Mouse (Mus musculus): ENCODE data around the gene Orc3. TPM values are rescaled to one million over a fixed set of nuclear protein-coding genes. Genes with fewer than 3 reads are reported as not detected.

The Orc3 gene
- total and polyA plus RNA-seq, 3 experiments, result 65.7 to 156 (median 86.7) TPM

DNA sequence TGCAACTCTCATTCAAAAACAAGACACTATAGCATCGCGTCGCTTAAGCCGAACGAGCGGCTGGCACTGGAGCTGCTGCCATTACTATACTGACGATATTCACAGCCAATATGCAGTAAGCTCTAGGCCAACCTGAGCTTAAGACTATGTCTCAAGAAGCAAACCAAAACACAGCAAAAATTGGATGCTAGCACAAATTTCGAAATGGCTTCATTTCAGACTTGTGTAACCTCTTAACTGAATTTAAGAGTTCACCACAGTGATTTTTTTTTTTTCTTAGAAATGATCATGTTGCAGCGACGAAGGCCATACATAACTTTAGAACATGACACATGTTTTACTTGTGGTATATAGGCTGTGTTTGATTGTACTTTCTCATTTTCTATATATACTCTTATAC lies 8.1 kb downstream of the Orc3 start:
- Histone ChIP-seq H3K36me3 (replicated peaks in 1 of 2; ENCODE audit: control insufficient read depth in 1 of 2, insufficient read depth in 1 of 2, low read length in 1 of 2) (peaks cover 39 to 70% of the 10 kb centered on the region in 2 experiments), H3K4me3 (replicated peaks in 1 of 3; ENCODE audit: low read depth in 2 of 3, low read length in 2 of 3, poor library complexity in 1 of 3) (no peak overlapping the region), H3K9me3 (replicated peaks; ENCODE audit: low read length) (no peaks in the 10 kb centered on the region), H3K9ac (ENCODE audit: insufficient read depth, low read depth) (no peak overlapping the region), H3K4me1 (ENCODE audit: control insufficient read depth in 1 of 2, insufficient read depth in 2 of 2) (peaks cover 0 to 2% of the 10 kb centered on the region in 2 experiments; a peak in 1 of 4 replicates), H3K4me2 (ENCODE audit: insufficient read depth, low read depth, poor library complexity, severe bottlenecking) (no peak overlapping the region), H3K27ac (ENCODE audit: insufficient read depth, low read depth) (no peak overlapping the region), H3K79me2 (replicated peaks; ENCODE audit: control insufficient read depth, extremely low read depth, insufficient read depth, poor library complexity, severe bottlenecking) (peaks cover 9% of the 10 kb centered on the region; the same call in 1 of the 2 replicates), H3K27me3 (replicated peaks) (no peaks in the 10 kb centered on the region)
- no peak for DNase-seq (ENCODE audit: extremely low read depth)
- dilution Hi-C loops (cut with MboI; ENCODE audit: extremely low pct_ligation_motif_present, extremely low pct_unique_long_range_greater_than_20kb, low sequenced_read_pairs), result no loop called here
- in situ Hi-C loops (cut with MboI; ENCODE audit: low pct_ligation_motif_present, low pct_unique_long_range_greater_than_20kb, low sequenced_read_pairs), result no loop called here
- no peak for TF ChIP-seq MEF2A (IDR thresholded peaks at IDR 0.05; ENCODE audit: borderline replicate concordance, low read depth, low read length)
- TF ChIP-seq POLR2A (IDR thresholded peaks at IDR 0.05; ENCODE audit: low read depth, low read length), result no peak
- TF ChIP-seq ZNF384 (IDR thresholded peaks at IDR 0.05; ENCODE audit: low read depth, low read length), result no peak
- TF ChIP-seq ELF1 (IDR thresholded peaks at IDR 0.05; ENCODE audit: low read depth, low read length), result no peak
- TF ChIP-seq ZMIZ1 (IDR thresholded peaks at IDR 0.05; ENCODE audit: low read depth, low read length), result no peak
- TF ChIP-seq MAX (IDR thresholded peaks at IDR 0.05; ENCODE audit: low read length), result no peak
- no peak for TF ChIP-seq KAT2A (IDR thresholded peaks at IDR 0.05; ENCODE audit: insufficient replicate concordance, low read length)
- TF ChIP-seq NELFE (IDR thresholded peaks at IDR 0.05; ENCODE audit: low read depth, low read length), result no peak
- TF ChIP-seq JUN (IDR thresholded peaks at IDR 0.05; ENCODE audit: insufficient read depth, low read depth, low read length), result no peak
- no peak for TF ChIP-seq SMC3 (IDR thresholded peaks at IDR 0.05; ENCODE audit: low read depth, low read length)
- no peak for TF ChIP-seq EP300 (IDR thresholded peaks at IDR 0.05; ENCODE audit: low read length)
- no peak for TF ChIP-seq UBTF (IDR thresholded peaks at IDR 0.05; ENCODE audit: low read depth, low read length)
- TF ChIP-seq ZKSCAN1 (IDR thresholded peaks at IDR 0.05; ENCODE audit: borderline replicate concordance, low read depth, low read length), result no peak
- TF ChIP-seq USF2 (conservative IDR thresholded peaks at IDR 0.05; ENCODE audit: low read depth, low read length), result no peak
- TF ChIP-seq POLR2AphosphoS2 (IDR thresholded peaks at IDR 0.05; ENCODE audit: low read depth, low read length), result no peak
- TF ChIP-seq CHD1 (IDR thresholded peaks at IDR 0.05; ENCODE audit: low read depth, low read length), result no peak
- TF ChIP-seq MAZ (IDR thresholded peaks at IDR 0.05; ENCODE audit: low read depth, low read length), result no peak
- no peak for TF ChIP-seq ETS1 (conservative IDR thresholded peaks at IDR 0.05; ENCODE audit: low read depth, low read length)

DNA sequence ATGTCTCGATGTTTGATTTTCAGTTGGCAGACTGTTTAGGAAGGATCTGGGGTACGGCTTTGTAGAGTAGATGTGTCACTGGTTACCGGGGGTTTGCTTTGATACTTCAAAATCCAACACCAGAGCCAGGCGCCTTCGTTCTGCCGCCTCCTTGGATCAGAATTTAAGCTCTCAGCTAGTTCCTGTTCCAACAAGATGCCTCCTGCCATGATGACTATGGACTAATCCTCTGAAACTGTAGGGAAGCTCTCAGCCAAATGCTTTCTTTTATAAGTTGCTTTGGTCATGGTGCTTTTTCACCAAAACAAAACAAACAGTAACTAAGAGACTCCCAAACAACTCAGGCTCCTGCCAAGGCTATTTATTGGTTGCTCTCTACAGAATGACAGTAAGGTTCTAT lies 11.6 kb downstream of the Orc3 start:
- TF ChIP-seq KAT2A (IDR thresholded peaks at IDR 0.05; ENCODE audit: insufficient replicate concordance, low read length), result no peak
- TF ChIP-seq CHD2 (IDR thresholded peaks at IDR 0.05; ENCODE audit: low read length), result no peak
- no peaks in the 10 kb centered on the region for H3K9me3 ChIP-seq (replicated peaks; ENCODE audit: low read length)
- dilution Hi-C loops (cut with MboI; ENCODE audit: extremely low pct_ligation_motif_present, extremely low pct_unique_long_range_greater_than_20kb, low sequenced_read_pairs), result no loop called here
- DNase-seq (ENCODE audit: extremely low read depth), result no peak
- H3K36me3 ChIP-seq (replicated peaks in 1 of 2; ENCODE audit: control insufficient read depth in 1 of 2, insufficient read depth in 1 of 2, low read length in 1 of 2), result peaks cover 49 to 76% of the 10 kb centered on the region in 2 experiments
- no peak overlapping the region for H3K27ac ChIP-seq (ENCODE audit: insufficient read depth, low read depth)
- H3K79me2 ChIP-seq (replicated peaks; ENCODE audit: control insufficient read depth, extremely low read depth, insufficient read depth, poor library complexity, severe bottlenecking), result peaks cover 5% of the 10 kb centered on the region; the same call in 1 of the 2 replicates
- in situ Hi-C loops (cut with MboI; ENCODE audit: low pct_ligation_motif_present, low pct_unique_long_range_greater_than_20kb, low sequenced_read_pairs), result no loop called here
- no peak overlapping the region for H3K4me3 ChIP-seq (replicated peaks in 1 of 3; ENCODE audit: low read depth in 2 of 3, low read length in 2 of 3, poor library complexity in 1 of 3)
- no peak overlapping the region for H3K9ac ChIP-seq (ENCODE audit: insufficient read depth, low read depth)
- no peak overlapping the region for H3K4me2 ChIP-seq (ENCODE audit: insufficient read depth, low read depth, poor library complexity, severe bottlenecking)
- H3K27me3 ChIP-seq (replicated peaks), result no peaks in the 10 kb centered on the region
- no peaks in the 10 kb centered on the region for H3K4me1 ChIP-seq (ENCODE audit: control insufficient read depth in 1 of 2, insufficient read depth in 2 of 2)

Data from CH12.LX (cell line).